Mouse (Mus musculus): ENCODE results near the gene Optc.

Gene Optc

GRCm38 (mm10) chr1:133918088-133918470, 10.3 kb upstream of the Optc start:
- DNase-seq (ENCODE audit: low read depth, low spot score) = no peak

- no peak for DNase-seq (ENCODE audit: low read depth, low spot score)
These were observed 9.8 kb upstream of the Optc start for GRCm38 (mm10) chr1:133917456-133918087.

- no peak for DNase-seq (ENCODE audit: low read depth, low spot score)
These were observed 8.0 kb upstream of the Optc start for GRCm38 (mm10) chr1:133915723-133916355.

- DNase-seq (ENCODE audit: low read depth, low spot score) = no peak
These were observed 7.3 kb upstream of the Optc start for GRCm38 (mm10) chr1:133915115-133915514.

- no peak for DNase-seq (ENCODE audit: low read depth, low spot score)
These were observed 5.2 kb upstream of the Optc start for GRCm38 (mm10) chr1:133913018-133913417.

- DNase-seq (ENCODE audit: low read depth, low spot score) = peak; percentile 70
These were observed 3.7 kb upstream of the Optc start for GRCm38 (mm10) chr1:133911456-133911855.

- DNase-seq (ENCODE audit: low read depth, low spot score) = no peak
These were observed 3.2 kb upstream of the Optc start for GRCm38 (mm10) chr1:133911008-133911407.

GRCm38 (mm10) chr1:133910108-133910507, 2.3 kb upstream of the Optc start:
- DNase-seq (ENCODE audit: low read depth, low spot score) = no peak

GRCm38 (mm10) chr1:133908659-133909575, 1.1 kb upstream of the Optc start:
- DNase-seq (ENCODE audit: low read depth, low spot score) = no peak

GRCm38 (mm10) chr1:133906420-133906819, 1.4 kb downstream of the Optc start:
- DNase-seq (ENCODE audit: low read depth, low spot score) = no peak

- no peak for DNase-seq (ENCODE audit: low read depth, low spot score)
These were observed 7.0 kb downstream of the Optc start for GRCm38 (mm10) chr1:133900825-133901224.

GRCm38 (mm10) chr1:133899043-133899542, 8.7 kb downstream of the Optc start:
- DNase-seq (ENCODE audit: low read depth, low spot score) = no peak

- DNase-seq (ENCODE audit: low read depth, low spot score) = no peak
These were observed 10.5 kb downstream of the Optc start for GRCm38 (mm10) chr1:133897293-133897692.

GRCm38 (mm10) chr1:133891489-133891888, 16.3 kb downstream of the Optc start:
- DNase-seq (ENCODE audit: low read depth, low spot score) = no peak

- DNase-seq (ENCODE audit: low read depth, low spot score) = no peak
These were observed 17.7 kb downstream of the Optc start for GRCm38 (mm10) chr1:133889949-133890598.

GRCm38 (mm10) chr1:133887538-133888250, 20.1 kb downstream of the Optc start:
- DNase-seq (ENCODE audit: low read depth, low spot score) = no peak

GRCm38 (mm10) chr1:133887044-133887443, 20.8 kb downstream of the Optc start:
- DNase-seq (ENCODE audit: low read depth, low spot score) = no peak

GRCm38 (mm10) chr1:133886431-133886830, 21.4 kb downstream of the Optc start:
- DNase-seq (ENCODE audit: low read depth, low spot score) = no peak

- DNase-seq (ENCODE audit: low read depth, low spot score) = no peak
These were observed 22.0 kb downstream of the Optc start for GRCm38 (mm10) chr1:133885811-133886210.

- no peak for DNase-seq (ENCODE audit: low read depth, low spot score)
These were observed 23.1 kb downstream of the Optc start for GRCm38 (mm10) chr1:133884746-133885145.

- DNase-seq (ENCODE audit: low read depth, low spot score) = no peak
These were observed 23.7 kb downstream of the Optc start for GRCm38 (mm10) chr1:133884090-133884489.
